Mouse (Mus musculus): ENCODE data around the gene Nprl2.

GRCm38 (mm10) chr9:107555701-107556100, 13.7 kb downstream of the Nprl2 start:
- TF ChIP-seq CTCF (IDR thresholded peaks at IDR 0.05) (no peak), POLR2A (IDR thresholded peaks at IDR 0.05; ENCODE audit: insufficient read depth, low read depth, low read length) (no peak), EP300 (IDR thresholded peaks at IDR 0.05; ENCODE audit: insufficient read depth, low read depth, low read length) (no peak)
